Mouse (Mus musculus): ENCODE data around the gene Xlr3c. TPM values are rescaled to one million over a fixed set of nuclear protein-coding genes. Genes with fewer than 3 reads are reported as not detected.
"Not testable (repeated sequence)": the region's sequence is repeated elsewhere in the genome, so short reads cannot be mapped to it uniquely, and the experiment has no call there.

Xlr3c gene
- total RNA-seq (2021), result under 1 TPM in 1 of 2 experiments, not detected in 1; 0.31 TPM
- long read RNA-seq, experiment 1, result 0 reads
- long read RNA-seq, experiment 2, result 0 reads

GRCm38 (mm10) chrX:73265270-73265669 is at the start of gene Xlr3c:
Gene Xlr3c, minus strand, starts transcription at chrX:73265390.
- intact Hi-C loops (cut with DNase I; ENCODE audit: low total_unique reads); DNase-seq: not testable (repeated sequence)

GRCm38 (mm10) chrX:73312522-73312921 is 47.3 kb upstream of the Xlr3c start:
- no peak for DNase-seq
- intact Hi-C loops (cut with DNase I; ENCODE audit: low total_unique reads), result loop anchor here (10.0 kb wide), 1 partner anchor 122 kb away; the partner anchor contains the start of gene Trex2

GRCm38 (mm10) chrX:73295745-73296144 is 30.6 kb upstream of the Xlr3c start:
- intact Hi-C loops (cut with DNase I; ENCODE audit: low total_unique reads), result not testable (repeated sequence)

GRCm38 (mm10) chrX:73292876-73293275 is 27.7 kb upstream of the Xlr3c start, which contains the start of the genes Xlr5a and Xlr5c:
Gene Xlr5a, minus strand, starts transcription at chrX:73292976.
Gene Xlr5c, minus strand, starts transcription at chrX:73292976.
- DNase-seq; intact Hi-C loops (cut with DNase I; ENCODE audit: low total_unique reads): not testable (repeated sequence)

More at GRCm38 (mm10) chrX:73295745-73296144, 30.6 kb upstream of the Xlr3c start:
- DNase-seq, result not testable (repeated sequence)

GRCm38 (mm10) chrX:73262428-73262827 is 2.8 kb downstream of the Xlr3c start:
- DNase-seq; intact Hi-C loops (cut with DNase I; ENCODE audit: low total_unique reads): not testable (repeated sequence)

GRCm38 (mm10) chrX:73242821-73243325 is 22.3 kb downstream of the Xlr3c start, which contains the start of gene Xlr4c:
Gene Xlr4c, minus strand, starts transcription at chrX:73243130.
- DNase-seq; intact Hi-C loops (cut with DNase I; ENCODE audit: low total_unique reads): not testable (repeated sequence)

GRCm38 (mm10) chrX:73229288-73229687 is 35.9 kb downstream of the Xlr3c start:
- no peak for DNase-seq
- intact Hi-C loops (cut with DNase I; ENCODE audit: low total_unique reads), result no loop called here

- intact Hi-C loops (cut with DNase I; ENCODE audit: low total_unique reads), result no loop called here
- peak; percentile 59 for DNase-seq
These were observed 36.5 kb downstream of the Xlr3c start for GRCm38 (mm10) chrX:73228606-73229214.

GRCm38 (mm10) chrX:73227914-73228605 is 37.1 kb downstream of the Xlr3c start, which contains the start of gene F8a:
Gene F8a, plus strand, starts transcription at chrX:73228291.
- intact Hi-C loops (cut with DNase I; ENCODE audit: low total_unique reads), result no loop called here
- peak; percentile 75 for DNase-seq

- intact Hi-C loops (cut with DNase I; ENCODE audit: low total_unique reads), result no loop called here
- no peak for DNase-seq
These were observed 39.8 kb downstream of the Xlr3c start for GRCm38 (mm10) chrX:73225365-73225764.

- intact Hi-C loops (cut with DNase I; ENCODE audit: low total_unique reads); DNase-seq: not testable (repeated sequence)
These were observed 51.2 kb downstream of the Xlr3c start, which contains the start of gene Xlr4b for GRCm38 (mm10) chrX:73213819-73214564. Gene Xlr4b, plus strand, starts transcription at chrX:73214333.

Other genes starting within 250 kb of the Xlr3c start
- gene Pnma5, start 228.3 kb downstream of the Xlr3c start, total RNA-seq (2021), result not detected
- not detected for gene Pnma3, start 200.6 kb downstream of the Xlr3c start, total RNA-seq (2021)
- gene Xlr4a, start 182.9 kb downstream of the Xlr3c start, total RNA-seq (2021), result under 1 TPM in 1 of 2 experiments, not detected in 1; 0.82 TPM
- under 1 TPM; 0.38 to 0.68 TPM for gene Xlr3a, start 168.3 kb downstream of the Xlr3c start, total RNA-seq (2021)
- gene Gm14685, start 148.3 kb downstream of the Xlr3c start, total RNA-seq (2021), result not detected
- gene Xlr5b, start 116.6 kb downstream of the Xlr3c start, total RNA-seq (2021), result not detected
- gene DXBay18, start 115.9 kb downstream of the Xlr3c start, total RNA-seq (2021), result not detected
- gene Spin2d, start 88.4 kb downstream of the Xlr3c start, total RNA-seq (2021), result not detected
- 1 to 10 TPM; 2.7 to 4.8 TPM for gene Xlr3b, start 73.2 kb downstream of the Xlr3c start, total RNA-seq (2021)
- gene Xlr4b, start 51.1 kb downstream of the Xlr3c start, total RNA-seq (2021), result not detected
- 1 to 10 TPM; 7.2 to 8.6 TPM for gene F8a, start 37.1 kb downstream of the Xlr3c start, total RNA-seq (2021)
- not detected for gene Xlr4c, start 22.3 kb downstream of the Xlr3c start, total RNA-seq (2021)
- gene Xlr5a, start 27.6 kb upstream of the Xlr3c start, total RNA-seq (2021), result not detected
- not detected for gene Xlr5c, start 27.6 kb upstream of the Xlr3c start, total RNA-seq (2021)
- not detected for gene Gm45015, start 71.5 kb upstream of the Xlr3c start, total RNA-seq (2021)
- gene Zfp275, start 77.2 kb upstream of the Xlr3c start, total RNA-seq (2021), result 1 to 10 TPM; 5.5 to 6.1 TPM
- not detected for gene Gm18336, start 133.3 kb upstream of the Xlr3c start, total RNA-seq (2021)
- gene Zfp92, start 145.7 kb upstream of the Xlr3c start, total RNA-seq (2021), result under 1 TPM; 0.04 TPM
- not detected for gene Trex2, start 170.0 kb upstream of the Xlr3c start, total RNA-seq (2021)
- gene Haus7, start 193.7 kb upstream of the Xlr3c start, total RNA-seq (2021), result 10 to 100 TPM; 15.7 to 20.4 TPM
- gene Bgn, start 218.2 kb upstream of the Xlr3c start, total RNA-seq (2021), result 100 to 1,000 TPM; 213 to 236 TPM
- 1 to 10 TPM; 8.2 to 8.7 TPM for gene Atp2b3, start 237.7 kb upstream of the Xlr3c start, total RNA-seq (2021)

All from gastrocnemius, postnatal 14 days (tissue).